Mouse (Mus musculus) olfactory bulb, adult 2 months (tissue): ENCODE measurements around the gene Gm6614.

Source experiments
- CTCF ChIP-seq: fragments of 200-500 bp; IDR thresholded peaks from 2 replicates; pipeline ENCODE4 v1.5.1; 2012; ENCODE audit warnings: low read depth, mild to moderate bottlenecking, low read length, moderate library complexity; ENCODE audit not compliant: insufficient read depth
- POLR2A ChIP-seq: fragments of 200-500 bp; IDR thresholded peaks from 2 replicates; pipeline ENCODE4 v1.6.1; 2012; ENCODE audit warnings: mild to moderate bottlenecking, low read depth, low read length, moderate library complexity; ENCODE audit not compliant: insufficient read depth

DNA sequence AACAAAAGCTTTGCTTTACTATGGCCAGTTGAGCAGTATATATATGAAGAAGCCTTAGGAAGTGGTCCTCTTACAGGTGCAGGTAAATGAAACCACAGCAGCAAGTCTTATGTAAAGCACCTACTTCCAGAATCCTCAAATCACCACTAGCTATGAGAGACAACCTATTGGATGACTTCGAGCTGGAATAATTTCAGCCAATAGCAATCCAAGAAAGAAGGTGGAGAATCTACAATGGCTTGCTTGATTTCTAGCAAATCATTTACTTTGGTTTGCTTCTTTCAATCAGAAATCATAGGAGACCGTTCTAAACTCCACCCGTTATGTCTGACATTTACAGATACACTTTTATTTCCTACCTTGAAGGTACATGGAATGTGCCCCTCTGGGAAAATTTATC, 49.4 kb downstream of the Gm6614 start:
- TF ChIP-seq CTCF (no peak), POLR2A (no peak)
